Mouse (Mus musculus) embryonic facial prominence, embryonic 12.5 days (tissue): Measurements from ENCODE around the gene Sema4f. TPM values are rescaled to one million over a fixed set of nuclear protein-coding genes. Genes with fewer than 3 reads are reported as not detected.

ENCODE experiments used
- ATAC-seq: fragments of 200-750 bp; cut with Nextera tagmentation; 2 replicates; pipeline ENCODE4 v1.8.0; 2017; ENCODE audit not compliant: insufficient number of reproducible peaks, insufficient read depth, low FRiP score, low TSS enrichment
- H3K27ac ChIP-seq: fragments of 300-500 bp; sonication (generic); 2 replicates; pipeline ENCODE4 v1.5.1; 2016; ENCODE audit warnings: mild to moderate bottlenecking
- H3K27me3 ChIP-seq: fragments of 300-500 bp; sonication (generic); 2 replicates; pipeline ENCODE4 v1.6.1; 2016; ENCODE audit warnings: mild to moderate bottlenecking, moderate library complexity
- H3K36me3 ChIP-seq: fragments of 300-500 bp; sonication (generic); 2 replicates; pipeline ENCODE4 v1.6.1; 2016; ENCODE audit warnings: mild to moderate bottlenecking
- H3K4me1 ChIP-seq: fragments of 300-500 bp; sonication (generic); 2 replicates; pipeline ENCODE4 v1.6.1; 2016
- H3K4me2 ChIP-seq: fragments of 300-500 bp; sonication (generic); replicated peaks from 2 replicates; pipeline ENCODE4 v1.6.1; 2016; ENCODE audit warnings: mild to moderate bottlenecking, moderate library complexity
- H3K4me3 ChIP-seq: fragments of 300-500 bp; sonication (generic); 2 replicates; pipeline ENCODE4 v1.5.1; 2016; ENCODE audit warnings: mild to moderate bottlenecking
- H3K9ac ChIP-seq: fragments of 300-500 bp; sonication (generic); 2 replicates; pipeline ENCODE4 v1.6.1; 2016; ENCODE audit warnings: mild to moderate bottlenecking, moderate library complexity
- H3K9me3 ChIP-seq: fragments of 300-500 bp; sonication (generic); 2 replicates; pipeline ENCODE4 v1.6.1; 2016; ENCODE audit warnings: mild to moderate bottlenecking, moderate library complexity
- WGBS: fragments of 180-500 bp; shearing (Covaris S2); methylation state at CpG from one replicate; pipeline ENCODE4 v1.1.7; 2016; 5-methylcytosine and 5-hydroxymethylcytosine counted together
- polyA plus RNA-seq: library from polyadenylated mRNA; unstranded; fragments of >200 nt; fragmentation: Nextera tagmentation; extraction: Ambion mirVana; gene quantifications from 2 replicates; pipeline ENCODE4 v1.2.1, GENCODE M21; 2016

The Sema4f gene
- polyA plus RNA-seq, 1 experiment from 2014 or later, result 7.7 TPM

DNA sequence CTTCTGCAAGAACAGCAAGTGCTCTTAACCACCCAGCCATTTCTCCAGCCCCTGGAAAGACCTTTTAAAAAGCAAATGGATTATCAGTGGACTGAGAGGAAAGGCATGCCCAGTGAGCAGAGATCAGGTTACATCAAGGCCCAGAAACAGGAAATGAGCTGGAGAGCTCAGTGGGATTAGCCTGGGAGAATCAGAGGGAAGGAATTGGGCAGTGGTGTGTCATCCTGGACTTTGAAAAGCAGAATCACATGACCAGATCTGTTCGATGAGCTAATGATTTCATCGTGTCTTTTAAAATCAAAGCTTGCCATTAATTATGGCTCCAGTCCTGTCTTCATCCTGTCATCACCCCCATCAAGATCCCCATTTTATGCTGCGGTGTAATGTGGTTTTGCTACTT lies 77.5 kb downstream of the Sema4f start:
- no peak for ATAC-seq
- 38% methylated on average over 3 of the region's 3 CpGs for WGBS

More for the DNA sequence above, 77.5 kb downstream of the Sema4f start:
- H3K9ac ChIP-seq, result no peak overlapping the region
- H3K36me3 ChIP-seq, result no peaks in the 10 kb centered on the region
- H3K4me2 ChIP-seq, result no peak overlapping the region
- H3K27me3 ChIP-seq, result no peaks in the 10 kb centered on the region
- H3K9me3 ChIP-seq, result no peaks in the 10 kb centered on the region
- H3K27ac ChIP-seq, result no peak overlapping the region
- no peak overlapping the region for H3K4me3 ChIP-seq
- peaks cover 7% of the 10 kb centered on the region; the same call in 1 of the 2 replicates for H3K4me1 ChIP-seq

Other genes starting within 250 kb of the Sema4f start
- gene Pole4, start 234.4 kb downstream of the Sema4f start, polyA plus RNA-seq, result 103 and 105 TPM in 2 replicates
- 14.8 and 16.0 TPM in 2 replicates for gene Hk2, start 165.3 kb downstream of the Sema4f start, polyA plus RNA-seq
- gene M1ap, start 7.1 kb upstream of the Sema4f start, polyA plus RNA-seq, result 0.31 TPM in 2 replicates
- gene Dok1, start 93.7 kb upstream of the Sema4f start, polyA plus RNA-seq, result 11.0 and 11.8 TPM in 2 replicates
- gene Loxl3, start 94.4 kb upstream of the Sema4f start, polyA plus RNA-seq, result 17.9 and 21.9 TPM in 2 replicates
- gene Aup1, start 114.8 kb upstream of the Sema4f start, polyA plus RNA-seq, result 154 and 167 TPM in 2 replicates
- gene Htra2, start 115.5 kb upstream of the Sema4f start, polyA plus RNA-seq, result 74.1 and 77.8 TPM in 2 replicates
- gene Dqx1, start 118.1 kb upstream of the Sema4f start, polyA plus RNA-seq, result 1.5 and 1.6 TPM in 2 replicates
- 8.2 and 11.8 TPM in 2 replicates for gene Tlx2, start 130.5 kb upstream of the Sema4f start, polyA plus RNA-seq
- 41.0 and 44.4 TPM in 2 replicates for gene Pcgf1, start 138.1 kb upstream of the Sema4f start, polyA plus RNA-seq
- gene Lbx2, start 146.6 kb upstream of the Sema4f start, polyA plus RNA-seq, result 0.57 and 1.1 TPM in 2 replicates
- gene Ccdc142, start 161.8 kb upstream of the Sema4f start, polyA plus RNA-seq, result 2.9 and 4.1 TPM in 2 replicates
- 3.5 and 4.2 TPM in 2 replicates for gene Gm42688, start 161.8 kb upstream of the Sema4f start, polyA plus RNA-seq
- gene Mrpl53, start 169.3 kb upstream of the Sema4f start, polyA plus RNA-seq, result 132 and 139 TPM in 2 replicates
- gene Mogs, start 175.7 kb upstream of the Sema4f start, polyA plus RNA-seq, result 54.9 and 55.2 TPM in 2 replicates
- 193 and 204 TPM in 2 replicates for gene Wbp1, start 181.8 kb upstream of the Sema4f start, polyA plus RNA-seq
- gene Ino80b, start 185.7 kb upstream of the Sema4f start, polyA plus RNA-seq, result 17.9 and 21.4 TPM in 2 replicates
- gene Rtkn, start 195.7 kb upstream of the Sema4f start, polyA plus RNA-seq, result 51.3 and 54.6 TPM in 2 replicates
- gene Wdr54, start 216.6 kb upstream of the Sema4f start, polyA plus RNA-seq, result 10.0 and 11.3 TPM in 2 replicates
- 2.8 and 2.9 TPM in 2 replicates for gene 1700003E16Rik, start 216.6 kb upstream of the Sema4f start, polyA plus RNA-seq
- gene Dctn1, start 226.2 kb upstream of the Sema4f start, polyA plus RNA-seq, result 121 and 126 TPM in 2 replicates